Mouse (Mus musculus): ENCODE measurements around the gene Pef1.
A peak's percentile ranks its signal among the peaks of the same experiment; 100 is the strongest.

The Pef1 gene

GRCm38 (mm10) chr4:130102111-130102651, at the start of gene Pef1:
Pef1 (plus strand) TSS chr4:130102558.
- DNase-seq = no peak

- DNase-seq = no peak
These were observed 49.2 kb upstream of the Pef1 start for GRCm38 (mm10) chr4:130053111-130053510.

- no peak for DNase-seq
These were observed 47.6 kb upstream of the Pef1 start for GRCm38 (mm10) chr4:130054727-130055126.

GRCm38 (mm10) chr4:130055160-130056010, 47.0 kb upstream of the Pef1 start:
- DNase-seq = no peak

- no peak for DNase-seq
These were observed 46.4 kb upstream of the Pef1 start for GRCm38 (mm10) chr4:130056011-130056322.

GRCm38 (mm10) chr4:130056471-130056870, 45.9 kb upstream of the Pef1 start:
- DNase-seq = no peak

- DNase-seq = no peak
These were observed 41.4 kb upstream of the Pef1 start for GRCm38 (mm10) chr4:130060937-130061336.

- no peak for DNase-seq
These were observed 39.2 kb upstream of the Pef1 start for GRCm38 (mm10) chr4:130063191-130063590.

- peak; percentile 26 for DNase-seq
These were observed 35.5 kb upstream of the Pef1 start for GRCm38 (mm10) chr4:130066816-130067215.

- DNase-seq = no peak
These were observed 31.8 kb upstream of the Pef1 start for GRCm38 (mm10) chr4:130070523-130070922.

- DNase-seq = no peak
These were observed 30.6 kb upstream of the Pef1 start for GRCm38 (mm10) chr4:130071758-130072157.

GRCm38 (mm10) chr4:130073367-130073766, 29.0 kb upstream of the Pef1 start:
- no peak for DNase-seq

- peak; percentile 88 for DNase-seq
These were observed 27.4 kb upstream of the Pef1 start for GRCm38 (mm10) chr4:130074761-130075515.

GRCm38 (mm10) chr4:130076856-130077255, 25.5 kb upstream of the Pef1 start:
- no peak for DNase-seq

GRCm38 (mm10) chr4:130078816-130079485, 23.4 kb upstream of the Pef1 start:
- DNase-seq = no peak

GRCm38 (mm10) chr4:130079521-130079920, 22.8 kb upstream of the Pef1 start:
- DNase-seq = no peak

- peak; percentile 83 for DNase-seq
These were observed 20.8 kb upstream of the Pef1 start for GRCm38 (mm10) chr4:130081345-130082190.

GRCm38 (mm10) chr4:130082211-130082610, 20.1 kb upstream of the Pef1 start:
- no peak for DNase-seq

GRCm38 (mm10) chr4:130084331-130084945, 17.9 kb upstream of the Pef1 start:
- DNase-seq = no peak

- no peak for DNase-seq
These were observed 17.0 kb upstream of the Pef1 start for GRCm38 (mm10) chr4:130085246-130085820.

GRCm38 (mm10) chr4:130087293-130087692, 15.1 kb upstream of the Pef1 start:
- DNase-seq = peak; percentile 77

GRCm38 (mm10) chr4:130095137-130095536, 7.2 kb upstream of the Pef1 start:
- DNase-seq = no peak

Measured in kidney, adult 11 months (tissue).